Mouse (Mus musculus): Measurements from ENCODE around the gene Krtap5-4. TPM values are rescaled to one million over a fixed set of nuclear protein-coding genes. Genes with fewer than 3 reads are reported as not detected.

Krtap5-4 gene
- polyA plus RNA-seq, 1 experiment from 2014 or later = not detected

DNA sequence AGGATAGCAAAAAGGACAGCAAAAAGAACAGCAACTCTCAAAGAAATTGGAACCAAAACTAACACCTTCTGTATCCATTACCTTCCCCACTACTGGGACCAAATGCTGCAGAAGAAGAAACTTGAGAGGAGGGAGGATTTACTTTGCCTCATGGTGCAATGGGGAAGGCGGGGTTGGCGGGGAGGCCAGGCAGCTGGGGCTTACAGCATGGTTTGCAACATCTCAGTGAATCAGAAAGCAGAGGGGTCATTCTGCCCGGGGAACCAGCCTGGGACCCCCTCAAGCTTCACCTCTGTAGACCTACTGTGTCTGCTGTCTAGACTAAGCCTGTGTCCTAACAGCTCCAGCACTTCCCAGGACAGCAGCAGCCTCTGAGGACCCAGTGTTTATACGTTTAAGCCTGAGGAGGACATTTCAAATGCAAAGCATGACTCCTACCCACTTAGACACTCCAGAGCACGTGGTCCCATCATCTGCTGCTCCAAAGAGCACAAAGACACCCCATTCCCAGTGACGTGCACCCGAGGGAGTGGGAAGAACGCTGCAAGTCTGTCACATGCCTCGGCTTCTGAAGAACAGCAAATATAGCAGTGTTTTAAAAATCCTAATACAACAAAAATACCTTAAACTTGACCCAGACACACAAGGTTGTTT is 46.1 kb downstream of the Krtap5-4 start:
- H3K27me3 ChIP-seq (ENCODE audit: control insufficient read depth, insufficient read depth, low read depth, low read length) = no peaks in the 10 kb centered on the region

GRCm38 (mm10) chr7:142351569-142351968 is 48.2 kb downstream of the Krtap5-4 start:
- Histone ChIP-seq H3K4me3 (ENCODE audit: low read depth, low read length) (no peak overlapping the region), H3K9ac (ENCODE audit: low read depth, low read length) (no peak overlapping the region), H3K4me1 (ENCODE audit: control insufficient read depth, low read depth, low read length) (peaks cover 62% of the 10 kb centered on the region), H3K4me2 (ENCODE audit: low read depth, low read length) (no peak overlapping the region), H3K27ac (ENCODE audit: low read length) (0 out of 2 replicates have a peak overlapping the region, but pooled peaks have one; percentile 1), H3K27me3 (ENCODE audit: control insufficient read depth, insufficient read depth, low read depth, low read length) (no peaks in the 10 kb centered on the region), H3K9me3 (replicated peaks; ENCODE audit: control insufficient read depth, low read length) (no peaks in the 10 kb centered on the region), H3K36me3 (ENCODE audit: control insufficient read depth, insufficient read depth) (no peaks in the 10 kb centered on the region)
- ATAC-seq (ENCODE audit: low read depth) = no peak
- 23% methylated on average over 5 of the region's 5 CpGs for WGBS (ENCODE audit: insufficient replicate concordance)

More for the DNA sequence above, 46.1 kb downstream of the Krtap5-4 start:
- no peak overlapping the region for H3K4me3 ChIP-seq (ENCODE audit: low read depth, low read length)
- H3K27ac ChIP-seq (ENCODE audit: low read length) = no peak overlapping the region
- H3K9ac ChIP-seq (ENCODE audit: low read depth, low read length) = no peak overlapping the region
- H3K4me1 ChIP-seq (ENCODE audit: control insufficient read depth, low read depth, low read length) = peaks cover 49% of the 10 kb centered on the region
- 53% methylated on average over 9 of the region's 9 CpGs for WGBS (ENCODE audit: insufficient replicate concordance)
- ATAC-seq (ENCODE audit: low read depth) = no peak
- no peaks in the 10 kb centered on the region for H3K36me3 ChIP-seq (ENCODE audit: control insufficient read depth, insufficient read depth)
- H3K4me2 ChIP-seq (ENCODE audit: low read depth, low read length) = no peak overlapping the region
- no peaks in the 10 kb centered on the region for H3K9me3 ChIP-seq (replicated peaks; ENCODE audit: control insufficient read depth, low read length)

DNA sequence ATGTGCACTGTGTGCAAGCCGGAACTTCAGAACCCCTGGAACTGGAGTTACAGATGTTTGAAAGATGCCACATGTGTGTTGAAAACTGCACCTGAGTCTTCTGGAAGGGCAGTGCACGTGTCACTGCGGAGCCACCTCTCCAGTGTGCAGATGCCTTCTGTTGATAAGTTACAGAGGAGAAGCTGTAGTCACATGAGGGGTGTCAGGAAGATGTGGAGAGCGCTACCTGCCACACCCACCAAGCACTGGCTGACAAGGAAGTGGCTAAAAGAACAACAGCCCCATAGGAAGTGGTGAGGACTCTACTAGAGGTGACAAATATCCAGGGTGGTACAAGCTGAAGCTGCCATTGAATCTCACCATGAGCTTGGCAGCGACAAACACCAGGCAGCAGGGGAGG is 50.5 kb downstream of the Krtap5-4 start:
- Histone ChIP-seq H3K4me1 (ENCODE audit: control insufficient read depth, low read depth, low read length) (peaks cover 46% of the 10 kb centered on the region), H3K27me3 (ENCODE audit: control insufficient read depth, insufficient read depth, low read depth, low read length) (no peaks in the 10 kb centered on the region), H3K27ac (ENCODE audit: low read length) (peak overlapping the region; percentile 89), H3K9ac (ENCODE audit: low read depth, low read length) (peak overlapping the region; percentile 55), H3K36me3 (ENCODE audit: control insufficient read depth, insufficient read depth) (no peaks in the 10 kb centered on the region), H3K9me3 (replicated peaks; ENCODE audit: control insufficient read depth, low read length) (no peaks in the 10 kb centered on the region), H3K4me2 (ENCODE audit: low read depth, low read length) (peak overlapping the region; percentile 53), H3K4me3 (ENCODE audit: low read depth, low read length) (peak overlapping the region; percentile 23; the same call in 1 of the 2 replicates)
- 16% methylated on average over 5 of the region's 5 CpGs for WGBS (ENCODE audit: insufficient replicate concordance)
- peak; percentile 87 for ATAC-seq (ENCODE audit: low read depth)

Other genes with a start within 250 kb of the Krtap5-4 start
- gene Mob2, start 242.5 kb upstream of the Krtap5-4 start, polyA plus RNA-seq (2015; fragmentation: Nextera tagmentation; extraction: Ambion mirVana) = 58.9 and 60.7 TPM in 2 replicates
- gene Dusp8, start 207.7 kb upstream of the Krtap5-4 start, polyA plus RNA-seq (2015; fragmentation: Nextera tagmentation; extraction: Ambion mirVana) = 2.8 TPM in 2 replicates
- gene Gm45618, start 182.8 kb upstream of the Krtap5-4 start, polyA plus RNA-seq (2015; fragmentation: Nextera tagmentation; extraction: Ambion mirVana) = not detected in 2 replicates
- gene Gm39115, start 167.5 kb upstream of the Krtap5-4 start, polyA plus RNA-seq (2015; fragmentation: Nextera tagmentation; extraction: Ambion mirVana) = not detected in 2 replicates
- gene Gm45337, start 158.9 kb upstream of the Krtap5-4 start, polyA plus RNA-seq (2015; fragmentation: Nextera tagmentation; extraction: Ambion mirVana) = not detected in 2 replicates
- not detected in 2 replicates for gene Gm29735, start 146.4 kb upstream of the Krtap5-4 start, polyA plus RNA-seq (2015; fragmentation: Nextera tagmentation; extraction: Ambion mirVana)
- not detected in 2 replicates for gene Gm4553, start 137.8 kb upstream of the Krtap5-4 start, polyA plus RNA-seq (2015; fragmentation: Nextera tagmentation; extraction: Ambion mirVana)
- not detected in 2 replicates for gene Krtap5-2, start 127.5 kb upstream of the Krtap5-4 start, polyA plus RNA-seq (2015; fragmentation: Nextera tagmentation; extraction: Ambion mirVana)
- gene Gm10153, start 113.2 kb upstream of the Krtap5-4 start, polyA plus RNA-seq (2015; fragmentation: Nextera tagmentation; extraction: Ambion mirVana) = not detected in 2 replicates
- gene Krtap5-3, start 102.2 kb upstream of the Krtap5-4 start, polyA plus RNA-seq (2015; fragmentation: Nextera tagmentation; extraction: Ambion mirVana) = not detected in 2 replicates
- gene Gm7579, start 91.7 kb upstream of the Krtap5-4 start, polyA plus RNA-seq (2015; fragmentation: Nextera tagmentation; extraction: Ambion mirVana) = not detected in 2 replicates
- not detected in 2 replicates for gene Krtap5-5, start 73.6 kb upstream of the Krtap5-4 start, polyA plus RNA-seq (2015; fragmentation: Nextera tagmentation; extraction: Ambion mirVana)
- gene Gm40460, start 62.5 kb upstream of the Krtap5-4 start, polyA plus RNA-seq (2015; fragmentation: Nextera tagmentation; extraction: Ambion mirVana) = not detected in 2 replicates
- not detected in 2 replicates for gene Gm2431, start 45.2 kb upstream of the Krtap5-4 start, polyA plus RNA-seq (2015; fragmentation: Nextera tagmentation; extraction: Ambion mirVana)
- gene Gm4559, start 29.2 kb upstream of the Krtap5-4 start, polyA plus RNA-seq (2015; fragmentation: Nextera tagmentation; extraction: Ambion mirVana) = not detected in 2 replicates
- not detected in 2 replicates for gene Krtap5-1, start 6.4 kb upstream of the Krtap5-4 start, polyA plus RNA-seq (2015; fragmentation: Nextera tagmentation; extraction: Ambion mirVana)
- 1.6 and 2.0 TPM in 2 replicates for gene Ifitm10, start 70.2 kb downstream of the Krtap5-4 start, polyA plus RNA-seq (2015; fragmentation: Nextera tagmentation; extraction: Ambion mirVana)
- gene Gm49369, start 79.1 kb downstream of the Krtap5-4 start, polyA plus RNA-seq (2015; fragmentation: Nextera tagmentation; extraction: Ambion mirVana) = 1.4 and 1.8 TPM in 2 replicates
- gene Ctsd, start 84.5 kb downstream of the Krtap5-4 start, polyA plus RNA-seq (2015; fragmentation: Nextera tagmentation; extraction: Ambion mirVana) = 408 and 415 TPM in 2 replicates
- gene Syt8, start 131.3 kb downstream of the Krtap5-4 start, polyA plus RNA-seq (2015; fragmentation: Nextera tagmentation; extraction: Ambion mirVana) = 0.14 TPM in 1 of 2 replicates, not detected in the other
- gene Tnni2, start 138.3 kb downstream of the Krtap5-4 start, polyA plus RNA-seq (2015; fragmentation: Nextera tagmentation; extraction: Ambion mirVana) = 17.8 and 41.4 TPM in 2 replicates
- 21.6 and 26.2 TPM in 2 replicates for gene Lsp1, start 157.3 kb downstream of the Krtap5-4 start, polyA plus RNA-seq (2015; fragmentation: Nextera tagmentation; extraction: Ambion mirVana)
- gene Tnnt3, start 195.3 kb downstream of the Krtap5-4 start, polyA plus RNA-seq (2015; fragmentation: Nextera tagmentation; extraction: Ambion mirVana) = 13.0 and 31.5 TPM in 2 replicates
- gene Mrpl23, start 229.1 kb downstream of the Krtap5-4 start, polyA plus RNA-seq (2015; fragmentation: Nextera tagmentation; extraction: Ambion mirVana) = 10.9 and 11.4 TPM in 2 replicates

Measured in liver, embryonic 16.5 days (tissue).